Mouse (Mus musculus): Measurements from ENCODE around the gene Gabrr2. TPM values are rescaled to one million over a fixed set of nuclear protein-coding genes. Genes with fewer than 3 reads are reported as not detected.

Gabrr2 gene
- polyA plus RNA-seq, 1 experiment: 0.11 TPM

DNA sequence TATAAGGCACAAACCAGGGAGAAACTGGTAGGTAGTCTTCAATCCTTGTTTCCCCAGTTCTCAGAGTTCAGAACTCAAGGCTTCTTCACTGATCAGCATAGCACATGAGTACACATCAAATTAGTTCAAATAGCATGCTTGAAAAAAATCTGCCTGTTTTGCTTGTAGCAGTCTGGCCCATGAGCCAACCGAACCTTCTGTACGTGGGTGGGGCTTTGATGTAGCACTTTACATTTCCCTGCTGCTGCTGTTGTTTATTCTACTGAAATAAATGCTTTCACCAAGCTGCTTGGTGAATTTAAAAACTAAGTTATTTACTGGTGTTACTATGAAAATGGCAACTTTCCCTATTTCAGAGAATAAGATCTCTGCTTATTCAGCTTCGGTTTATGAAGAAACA is 10.7 kb upstream of the Gabrr2 start:
- Histone ChIP-seq H3K4me3 (ENCODE audit: insufficient read depth, poor library complexity, severe bottlenecking) (no peak overlapping the region), H3K36me3 (ENCODE audit: control insufficient read depth, insufficient read depth) (peaks cover 50% of the 10 kb centered on the region), H3K27me3 (ENCODE audit: control insufficient read depth, insufficient read depth, insufficient read length) (no peaks in the 10 kb centered on the region), H3ac (ENCODE audit: control insufficient read depth, insufficient read length, low read depth) (no peak overlapping the region), H3K79me2 (ENCODE audit: control insufficient read depth, insufficient read depth) (no peaks in the 10 kb centered on the region), H3K79me3 (ENCODE audit: low read depth) (no peaks in the 10 kb centered on the region)
- TF ChIP-seq CEBPB (IDR thresholded peaks at IDR 0.05; ENCODE audit: low read depth) (no peak), MYOD1 (IDR thresholded peaks at IDR 0.05; ENCODE audit: control insufficient read depth, insufficient read length, low read depth) (no peak), USF1 (IDR thresholded peaks at IDR 0.05; ENCODE audit: low read depth) (no peak), MAX (IDR thresholded peaks at IDR 0.05) (no peak), FOSL1 (IDR thresholded peaks at IDR 0.05; ENCODE audit: insufficient read depth, low read length, poor library complexity, severe bottlenecking) (no peak), MYOG (IDR thresholded peaks at IDR 0.05; ENCODE audit: control insufficient read depth, extremely low read depth, insufficient read length) (no peak), CTCF (IDR thresholded peaks at IDR 0.05; ENCODE audit: control insufficient read depth, insufficient read depth, insufficient read length) (no peak)

- no peaks in the 10 kb centered on the region for H3K27me3 ChIP-seq (ENCODE audit: control insufficient read depth, insufficient read depth, insufficient read length)
- TF ChIP-seq CTCF (IDR thresholded peaks at IDR 0.05; ENCODE audit: control insufficient read depth, insufficient read depth, insufficient read length): no peak
- no peak for TF ChIP-seq MYOG (IDR thresholded peaks at IDR 0.05; ENCODE audit: control insufficient read depth, extremely low read depth, insufficient read length)
- no peak for TF ChIP-seq FOSL1 (IDR thresholded peaks at IDR 0.05; ENCODE audit: insufficient read depth, low read length, poor library complexity, severe bottlenecking)
- no peak for TF ChIP-seq MYOD1 (IDR thresholded peaks at IDR 0.05; ENCODE audit: control insufficient read depth, insufficient read length, low read depth)
- TF ChIP-seq USF1 (IDR thresholded peaks at IDR 0.05; ENCODE audit: low read depth): no peak
- TF ChIP-seq CEBPB (IDR thresholded peaks at IDR 0.05; ENCODE audit: low read depth): no peak
- no peak for TF ChIP-seq MAX (IDR thresholded peaks at IDR 0.05)
- no peak overlapping the region for H3ac ChIP-seq (ENCODE audit: control insufficient read depth, insufficient read length, low read depth)
- H3K4me3 ChIP-seq (ENCODE audit: insufficient read depth, poor library complexity, severe bottlenecking): no peak overlapping the region
- H3K36me3 ChIP-seq (ENCODE audit: control insufficient read depth, insufficient read depth): peaks cover 45% of the 10 kb centered on the region
- no peaks in the 10 kb centered on the region for H3K79me2 ChIP-seq (ENCODE audit: control insufficient read depth, insufficient read depth)
- H3K79me3 ChIP-seq (ENCODE audit: low read depth): no peaks in the 10 kb centered on the region
Measured at GRCm38 (mm10) chr4:33052650-33053049, 10.1 kb upstream of the Gabrr2 start.

- Histone ChIP-seq H3ac (ENCODE audit: control insufficient read depth, insufficient read length, low read depth) (no peak overlapping the region), H3K36me3 (ENCODE audit: control insufficient read depth, insufficient read depth) (peaks cover 27% of the 10 kb centered on the region), H3K79me2 (ENCODE audit: control insufficient read depth, insufficient read depth) (no peaks in the 10 kb centered on the region), H3K4me3 (ENCODE audit: insufficient read depth, poor library complexity, severe bottlenecking) (no peak overlapping the region), H3K79me3 (ENCODE audit: low read depth) (no peaks in the 10 kb centered on the region), H3K27me3 (ENCODE audit: control insufficient read depth, insufficient read depth, insufficient read length) (no peaks in the 10 kb centered on the region)
- TF ChIP-seq MAX (IDR thresholded peaks at IDR 0.05) (no peak), MYOD1 (IDR thresholded peaks at IDR 0.05; ENCODE audit: control insufficient read depth, insufficient read length, low read depth) (no peak), MYOG (IDR thresholded peaks at IDR 0.05; ENCODE audit: control insufficient read depth, extremely low read depth, insufficient read length) (no peak), FOSL1 (IDR thresholded peaks at IDR 0.05; ENCODE audit: insufficient read depth, low read length, poor library complexity, severe bottlenecking) (no peak), USF1 (IDR thresholded peaks at IDR 0.05; ENCODE audit: low read depth) (no peak), CTCF (IDR thresholded peaks at IDR 0.05; ENCODE audit: control insufficient read depth, insufficient read depth, insufficient read length) (no peak), CEBPB (IDR thresholded peaks at IDR 0.05; ENCODE audit: low read depth) (no peak)
Measured at GRCm38 (mm10) chr4:33054426-33054825, 8.4 kb upstream of the Gabrr2 start.

- Histone ChIP-seq H3K4me3 (ENCODE audit: insufficient read depth, poor library complexity, severe bottlenecking) (no peak overlapping the region), H3K79me2 (ENCODE audit: control insufficient read depth, insufficient read depth) (no peaks in the 10 kb centered on the region), H3K79me3 (ENCODE audit: low read depth) (no peaks in the 10 kb centered on the region), H3K36me3 (ENCODE audit: control insufficient read depth, insufficient read depth) (peaks cover 8% of the 10 kb centered on the region), H3K27me3 (ENCODE audit: control insufficient read depth, insufficient read depth, insufficient read length) (no peaks in the 10 kb centered on the region), H3ac (ENCODE audit: control insufficient read depth, insufficient read length, low read depth) (no peak overlapping the region)
- TF ChIP-seq MYOD1 (IDR thresholded peaks at IDR 0.05; ENCODE audit: control insufficient read depth, insufficient read length, low read depth) (no peak), CEBPB (IDR thresholded peaks at IDR 0.05; ENCODE audit: low read depth) (no peak), CTCF (IDR thresholded peaks at IDR 0.05; ENCODE audit: control insufficient read depth, insufficient read depth, insufficient read length) (no peak), MAX (IDR thresholded peaks at IDR 0.05) (no peak)
Measured at GRCm38 (mm10) chr4:33056317-33056716, 6.5 kb upstream of the Gabrr2 start.

GRCm38 (mm10) chr4:33057890-33058687 is 4.7 kb upstream of the Gabrr2 start:
- TF ChIP-seq CEBPB (IDR thresholded peaks at IDR 0.05; ENCODE audit: low read depth) (no peak), CTCF (IDR thresholded peaks at IDR 0.05; ENCODE audit: control insufficient read depth, insufficient read depth, insufficient read length) (no peak), MYOG (IDR thresholded peaks at IDR 0.05; ENCODE audit: control insufficient read depth, extremely low read depth, insufficient read length) (no peak), MAX (IDR thresholded peaks at IDR 0.05) (no peak), USF1 (IDR thresholded peaks at IDR 0.05; ENCODE audit: low read depth) (no peak), FOSL1 (IDR thresholded peaks at IDR 0.05; ENCODE audit: insufficient read depth, low read length, poor library complexity, severe bottlenecking) (no peak), MYOD1 (IDR thresholded peaks at IDR 0.05; ENCODE audit: control insufficient read depth, insufficient read length, low read depth) (no peak)
- no peak overlapping the region for H3K4me3 ChIP-seq (ENCODE audit: insufficient read depth, poor library complexity, severe bottlenecking)
- H3K36me3 ChIP-seq (ENCODE audit: control insufficient read depth, insufficient read depth): no peaks in the 10 kb centered on the region
- H3K79me3 ChIP-seq (ENCODE audit: low read depth): no peaks in the 10 kb centered on the region
- no peak overlapping the region for H3ac ChIP-seq (ENCODE audit: control insufficient read depth, insufficient read length, low read depth)
- H3K79me2 ChIP-seq (ENCODE audit: control insufficient read depth, insufficient read depth): no peaks in the 10 kb centered on the region
- no peaks in the 10 kb centered on the region for H3K27me3 ChIP-seq (ENCODE audit: control insufficient read depth, insufficient read depth, insufficient read length)
